Mouse (Mus musculus) C2C12 (cell line): ENCODE results near the gene Xpa. TPM values are rescaled to one million over a fixed set of nuclear protein-coding genes. Genes with fewer than 3 reads are reported as not detected.
A peak's percentile ranks its signal among the peaks of the same experiment; 100 is the strongest.
"Not testable (repeated sequence)": the region's sequence is repeated elsewhere in the genome, so short reads cannot be mapped to it uniquely, and the experiment has no call there.

Experiments used
- H3K27me3 ChIP-seq: one replicate; pipeline ENCODE4 v1.6.1; 2011; ENCODE audit not compliant: control insufficient read depth, insufficient read depth, insufficient read length
- H3K36me3 ChIP-seq: one replicate; pipeline ENCODE4 v1.6.1; 2011; ENCODE audit not compliant: control insufficient read depth, insufficient read depth
- H3K4me3 ChIP-seq: one replicate; pipeline ENCODE4 v1.5.1; 2011; ENCODE audit warnings: mild to moderate bottlenecking, control low read depth; ENCODE audit not compliant: poor library complexity, insufficient read depth, severe bottlenecking
- H3K79me2 ChIP-seq: one replicate; pipeline ENCODE4 v1.6.1; 2011; ENCODE audit not compliant: control insufficient read depth, insufficient read depth
- H3K79me3 ChIP-seq: one replicate; pipeline ENCODE4 v1.6.1; 2011; ENCODE audit warnings: low read depth, control low read depth
- H3ac ChIP-seq: one replicate; pipeline ENCODE3; 2011; ENCODE audit warnings: low read depth; ENCODE audit not compliant: control insufficient read depth, insufficient read length
- CEBPB ChIP-seq: IDR thresholded peaks from one replicate; pipeline ENCODE4 v1.6.1; 2011; ENCODE audit warnings: low read depth, mild to moderate bottlenecking, control low read depth, moderate library complexity
- CTCF ChIP-seq: IDR thresholded peaks from one replicate; pipeline ENCODE4 v1.5.1; 2011; ENCODE audit not compliant: control insufficient read depth, insufficient read depth, insufficient read length
- FOSL1 ChIP-seq: IDR thresholded peaks from one replicate; pipeline ENCODE4 v1.8.0; 2011; ENCODE audit warnings: mild to moderate bottlenecking, low read length; ENCODE audit not compliant: poor library complexity, insufficient read depth, severe bottlenecking
- MAX ChIP-seq: IDR thresholded peaks from one replicate; pipeline ENCODE4 v1.6.1; 2011; ENCODE audit warnings: mild to moderate bottlenecking, control low read depth
- MYOD1 ChIP-seq: IDR thresholded peaks from one replicate; pipeline ENCODE4 v1.6.1; 2011; ENCODE audit warnings: low read depth; ENCODE audit not compliant: control insufficient read depth, insufficient read length
- MYOG ChIP-seq: IDR thresholded peaks from one replicate; pipeline ENCODE4 v1.6.1; 2011; ENCODE audit not compliant: control insufficient read depth, insufficient read length; ENCODE audit errors: extremely low read depth
- USF1 ChIP-seq: IDR thresholded peaks from one replicate; pipeline ENCODE4 v1.6.1; 2011; ENCODE audit warnings: low read depth, mild to moderate bottlenecking, control low read depth, moderate library complexity
- polyA plus RNA-seq: library from polyadenylated mRNA; unstranded; fragments of >200 nt; fragmentation: generic; extraction: Trizol; gene quantifications from one replicate; pipeline ENCODE4 v1.2.1, GENCODE M21; 2012; ENCODE audit warnings: missing spikeins

The Xpa gene
- polyA plus RNA-seq, 1 experiment, result 11.5 TPM

DNA sequence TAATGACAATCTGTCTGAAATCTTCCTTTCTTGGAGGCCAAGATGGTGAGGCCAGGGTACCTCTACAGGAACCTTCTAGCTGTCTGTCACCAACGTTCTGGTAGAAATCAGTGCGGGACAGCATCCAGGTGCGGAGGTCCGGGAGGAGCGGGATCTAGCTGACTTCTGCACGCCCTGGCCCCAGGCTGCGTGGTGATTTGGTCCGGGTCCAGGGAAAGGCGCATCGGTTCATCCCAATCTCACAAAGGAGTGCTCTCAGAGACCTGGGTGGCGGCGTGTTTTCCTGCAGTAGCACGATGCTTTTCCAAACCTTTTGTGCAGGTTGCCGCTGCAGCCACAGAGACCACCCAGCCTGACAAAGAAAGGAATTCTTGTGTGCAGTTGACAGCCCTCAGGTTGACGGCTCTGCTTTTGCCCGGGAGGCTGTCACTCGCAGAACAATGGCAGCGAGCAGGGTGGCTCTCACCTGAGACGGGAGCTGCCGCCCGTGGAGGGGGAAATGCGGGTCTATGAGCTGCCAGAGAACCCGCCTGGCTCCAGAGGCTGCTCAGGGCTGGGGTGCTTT is 6.5 kb upstream of the Xpa start:
- no peaks in the 10 kb centered on the region for H3K36me3 ChIP-seq

DNA sequence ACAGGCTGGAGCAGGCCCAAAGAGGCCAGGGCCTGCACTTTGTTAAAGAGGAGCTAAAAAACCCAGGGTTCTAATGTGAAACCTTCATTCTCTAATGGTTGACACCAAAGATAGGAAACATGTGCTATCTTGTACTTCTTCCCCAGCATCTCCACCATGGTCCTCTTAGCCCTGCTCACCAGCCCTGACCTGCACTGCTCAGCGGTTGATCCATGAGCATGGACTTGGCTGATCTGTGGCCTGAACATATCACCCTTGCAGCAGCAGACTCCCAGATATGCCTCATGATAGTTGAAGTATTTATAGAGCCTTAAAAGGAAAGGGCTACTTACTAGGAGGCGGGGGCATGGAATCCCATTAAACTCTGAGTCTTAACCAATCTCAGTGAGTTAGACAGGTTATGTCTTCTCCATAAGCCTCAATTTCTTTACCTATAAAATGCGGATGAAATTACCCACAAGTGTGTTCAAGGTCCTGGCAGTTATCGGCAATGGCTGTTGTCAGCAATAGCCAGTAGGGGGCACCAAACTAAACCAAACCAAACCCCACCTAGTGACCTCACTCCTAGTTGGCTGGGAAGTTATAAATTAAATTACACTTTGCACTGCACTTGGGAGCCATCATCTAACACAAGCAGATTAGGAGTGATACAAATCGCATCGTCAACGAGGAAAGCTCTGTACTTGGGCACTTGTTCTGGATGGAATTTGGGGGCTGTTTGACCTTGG is 5.9 kb upstream of the Xpa start:
- H3K79me2 ChIP-seq, result no peaks in the 10 kb centered on the region
- H3ac ChIP-seq, result no peak overlapping the region
- no peaks in the 10 kb centered on the region for H3K36me3 ChIP-seq
- no peak overlapping the region for H3K4me3 ChIP-seq
- peaks cover 6% of the 10 kb centered on the region for H3K27me3 ChIP-seq
- no peak for TF ChIP-seq FOSL1
- peak; percentile 59 for TF ChIP-seq CTCF
- no peaks in the 10 kb centered on the region for H3K79me3 ChIP-seq

More for the DNA sequence above, 6.5 kb upstream of the Xpa start:
- H3K27me3 ChIP-seq, result peaks cover 6% of the 10 kb centered on the region
- no peak overlapping the region for H3K4me3 ChIP-seq
- no peaks in the 10 kb centered on the region for H3K79me3 ChIP-seq
- no peak overlapping the region for H3ac ChIP-seq
- TF ChIP-seq MYOD1, result no peak
- TF ChIP-seq CTCF, result no peak
- no peak for TF ChIP-seq USF1
- no peak for TF ChIP-seq CEBPB
- no peak for TF ChIP-seq FOSL1
- no peak for TF ChIP-seq MAX
- no peak for TF ChIP-seq MYOG
- no peaks in the 10 kb centered on the region for H3K79me2 ChIP-seq

DNA sequence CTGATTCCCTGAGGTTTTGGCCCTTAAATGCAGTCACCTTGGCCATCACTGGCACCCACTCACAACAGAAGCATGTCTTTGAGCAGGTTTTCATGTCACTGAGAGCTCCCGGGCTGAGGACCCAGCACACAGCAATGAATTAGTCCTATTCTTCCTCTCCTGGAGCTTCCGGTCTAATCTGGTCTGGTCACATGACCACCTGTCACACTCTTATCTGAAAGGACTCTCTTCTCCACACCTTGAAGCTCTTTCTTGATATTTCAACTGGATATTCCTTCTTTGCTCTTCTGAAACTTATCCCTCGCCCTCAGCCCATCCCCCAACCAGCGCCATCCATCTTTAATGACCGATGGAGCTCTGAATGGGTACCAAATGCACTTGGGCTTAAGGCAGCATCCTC is 2.0 kb upstream of the Xpa start:
- no peak for TF ChIP-seq MYOG
- no peak for TF ChIP-seq USF1
- no peak for TF ChIP-seq MYOD1
- TF ChIP-seq CTCF, result no peak
- no peak for TF ChIP-seq MAX
- TF ChIP-seq FOSL1, result no peak
- no peak for TF ChIP-seq CEBPB
- H3K79me2 ChIP-seq, result peaks cover 16% of the 10 kb centered on the region
- H3ac ChIP-seq, result no peak overlapping the region
- no peaks in the 10 kb centered on the region for H3K36me3 ChIP-seq
- peaks cover 2% of the 10 kb centered on the region for H3K79me3 ChIP-seq
- peaks cover 3% of the 10 kb centered on the region for H3K27me3 ChIP-seq
- H3K4me3 ChIP-seq, result no peak overlapping the region

DNA sequence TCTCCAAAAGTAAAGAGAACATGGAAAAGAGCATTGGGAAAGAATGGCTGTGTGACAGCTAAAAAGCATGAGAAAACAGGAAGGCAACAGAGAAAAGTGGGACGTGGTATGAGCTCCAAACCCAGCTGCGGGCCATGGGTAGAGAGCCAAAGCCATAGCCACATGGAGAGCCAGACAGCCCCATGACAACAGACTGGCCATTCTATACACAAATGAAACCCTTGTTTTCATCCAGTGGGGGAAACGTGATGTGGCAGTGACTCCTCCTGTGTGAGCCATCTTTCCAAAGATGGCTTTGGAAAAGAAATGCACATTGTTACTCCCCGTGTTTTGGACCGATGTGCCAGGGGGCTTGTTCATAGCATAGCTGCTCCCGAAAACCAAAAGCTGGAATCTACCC is 402 bp upstream of the Xpa start:
- H3K4me3 ChIP-seq, result peak overlapping the region; percentile 52
- peaks cover 20% of the 10 kb centered on the region for H3K79me2 ChIP-seq
- TF ChIP-seq MAX (no peak), FOSL1 (no peak), USF1 (no peak), MYOG (no peak), CTCF (no peak), CEBPB (no peak), MYOD1 (no peak)
- H3K79me3 ChIP-seq, result peaks cover 2% of the 10 kb centered on the region
- no peaks in the 10 kb centered on the region for H3K27me3 ChIP-seq
- no peaks in the 10 kb centered on the region for H3K36me3 ChIP-seq
- peak overlapping the region; percentile 26 for H3ac ChIP-seq

DNA sequence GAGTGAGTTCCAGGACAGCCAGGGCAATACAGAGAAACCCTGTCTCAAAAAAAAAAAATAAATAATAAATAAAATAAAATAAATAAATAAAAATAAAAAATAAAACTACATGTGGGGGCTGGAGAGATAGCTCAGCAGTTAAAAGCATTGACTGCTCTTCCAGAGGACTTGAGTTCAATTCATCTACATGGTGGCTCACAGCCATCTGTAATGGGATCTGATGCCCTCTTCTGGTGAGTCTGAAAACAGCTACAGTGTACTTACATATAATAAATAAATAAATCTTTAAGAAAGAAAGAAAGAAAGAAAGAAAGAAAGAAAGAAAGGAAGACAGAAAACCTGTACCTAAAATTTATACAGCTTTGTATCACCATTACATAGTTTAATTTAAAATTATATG is 4.1 kb downstream of the Xpa start:
- not testable (repeated sequence) for H3K4me3 ChIP-seq, H3K79me3 ChIP-seq, H3K27me3 ChIP-seq, H3ac ChIP-seq
- peaks cover 20% of the 10 kb centered on the region for H3K79me2 ChIP-seq
- peaks cover 17% of the 10 kb centered on the region for H3K36me3 ChIP-seq

DNA sequence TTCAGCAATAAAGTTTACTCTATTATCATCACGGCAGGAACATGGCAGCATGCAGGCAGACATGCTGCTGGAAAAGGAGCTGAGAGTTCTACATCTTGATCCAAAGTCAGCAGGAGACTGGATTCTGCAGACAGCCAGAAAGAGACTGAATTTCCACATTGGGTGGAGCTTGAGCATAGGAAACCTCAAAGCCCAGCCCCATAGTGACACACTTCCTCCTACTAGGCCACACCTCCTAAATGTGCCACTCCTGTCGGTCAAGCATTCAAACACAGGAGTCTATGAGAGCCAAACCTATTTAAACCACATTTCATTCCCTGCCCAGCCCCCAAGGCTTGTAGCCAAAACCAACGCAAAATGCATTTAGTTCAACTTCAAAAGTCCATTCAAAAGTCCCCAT is 9.6 kb downstream of the Xpa start:
- Histone ChIP-seq H3K79me3 (no peaks in the 10 kb centered on the region), H3K79me2 (no peaks in the 10 kb centered on the region), H3K4me3 (no peak overlapping the region), H3K27me3 (no peaks in the 10 kb centered on the region), H3K36me3 (peaks cover 40% of the 10 kb centered on the region), H3ac (no peak overlapping the region)
- TF ChIP-seq MYOD1 (no peak), MYOG (no peak), CTCF (no peak), USF1 (no peak)
